Comparison of ENCODE assay signal across 30 mouse cellular contexts in genomic region chr19:29350991-29351390, GRCm38 (mm10). TPM values are rescaled to one million over a fixed set of nuclear protein-coding genes. Genes with fewer than 3 reads are reported as not detected.
DNase-seq lines count a peak whose midpoint lies in the region; ATAC-seq and TF ChIP-seq lines count a peak whose summit lies in the region.
"Had no signal": no experiment of that assay in that cellular context is flagged by ENCODE, and none has a peak within 500 bp of the region (broad histone marks: within the 10 kb centered on the region; RNA-seq: fewer than 3 reads in every experiment).

No protein-coding gene starts in this region.

- no peak for DNase-seq in hindbrain, embryonic 10.5 days (ENCODE audit: low spot score)
- peak; percentile 86 for DNase-seq in Muller cell, postnatal 12 days (ENCODE audit: inconsistent ontology term)
- DNase-seq in ZHBTc4 (ENCODE audit: low read depth, low spot score), result peak; percentile 84
- no peak for DNase-seq in forebrain, embryonic 14.5 days (ENCODE audit: low spot score)
- no peak for DNase-seq in cerebellum, adult 2 months
- DNase-seq: adrenal gland, postnatal 10 days; adrenal gland, postnatal 36 days; cerebellum, adult 18-20 months; cerebellum, adult 9-11 months; cerebellum, postnatal 36 days; embryo, embryonic 11 days; gastrocnemius, adult 2 months; gastrocnemius, postnatal 14 days; heart, adult 18-20 months; heart, postnatal 10 days; heart, postnatal 36 days had no signal

- no peak for ATAC-seq in hindbrain, embryonic 13.5 days (ENCODE audit: low FRiP score)
- no peak for ATAC-seq in forebrain, embryonic 14.5 days
- ATAC-seq: forebrain, embryonic 16.5 days; intestine, postnatal 0 days had no signal

- peaks cover 25% of the 10 kb centered on the region for H3K4me1 ChIP-seq in hindbrain, embryonic 10.5 days (replicated peaks)
- peaks cover 13% of the 10 kb centered on the region for H3K4me1 ChIP-seq in hindbrain, embryonic 13.5 days (replicated peaks)
- no peaks in the 10 kb centered on the region for H3K4me1 ChIP-seq in ES-Bruce4 (ENCODE audit: control insufficient read depth, insufficient read depth, low read length)
- no peaks in the 10 kb centered on the region for H3K4me1 ChIP-seq in forebrain, embryonic 14.5 days (ENCODE audit: control insufficient read depth, insufficient read depth, low read length)
- no peaks in the 10 kb centered on the region for H3K4me1 ChIP-seq in cerebellum, adult 2 months (ENCODE audit: control insufficient read depth, insufficient read depth, low read length)
- H3K4me1 ChIP-seq: embryonic facial prominence, embryonic 10.5 days; embryonic facial prominence, embryonic 13.5 days; heart, embryonic 12.5 days had no signal

- H3K9me3 ChIP-seq in hindbrain, embryonic 10.5 days, result no peaks in the 10 kb centered on the region
- no peaks in the 10 kb centered on the region for H3K9me3 ChIP-seq in hindbrain, embryonic 13.5 days
- H3K9me3 ChIP-seq in ES-Bruce4 (replicated peaks; ENCODE audit: control insufficient read depth, insufficient read depth, low read length, poor library complexity, severe bottlenecking), result no peaks in the 10 kb centered on the region
- no peaks in the 10 kb centered on the region for H3K9me3 ChIP-seq in forebrain, embryonic 14.5 days (replicated peaks; ENCODE audit: control insufficient read depth, low read length)
- H3K9me3 ChIP-seq: embryonic facial prominence, embryonic 10.5 days; embryonic facial prominence, embryonic 13.5 days; forebrain, embryonic 12.5 days; heart, embryonic 12.5 days; heart, embryonic 15.5 days; hindbrain, embryonic 15.5 days had no signal

- whole genome bisulfite sequencing in hindbrain, embryonic 10.5 days, result 32% methylated on average over 5 of the region's 5 CpGs
- 18% methylated on average over 5 of the region's 5 CpGs for WGBS in hindbrain, embryonic 13.5 days
- WGBS in forebrain, embryonic 14.5 days, result 62% methylated on average over 5 of the region's 5 CpGs
- 37% methylated on average over 5 of the region's 5 CpGs for WGBS in cerebellum, adult 2 months

- no peak for TF ChIP-seq POLR2A in ES-Bruce4 (IDR thresholded peaks at IDR 0.05; ENCODE audit: insufficient read depth, low read length)
- no peak for TF ChIP-seq POLR2A in cerebellum, adult 2 months (IDR thresholded peaks at IDR 0.05; ENCODE audit: borderline replicate concordance, insufficient read depth, low read length)

- H3K9ac ChIP-seq in hindbrain, embryonic 13.5 days, result no peak overlapping the region
- no peak overlapping the region for H3K9ac ChIP-seq in ES-Bruce4 (ENCODE audit: low read depth, poor library complexity, severe bottlenecking)
- no peak overlapping the region for H3K9ac ChIP-seq in forebrain, embryonic 14.5 days (ENCODE audit: low read length)
- H3K9ac ChIP-seq: embryonic facial prominence, embryonic 13.5 days; forebrain, embryonic 12.5 days; heart, embryonic 12.5 days; heart, embryonic 15.5 days; hindbrain, embryonic 15.5 days had no signal

- H3K27me3 ChIP-seq in hindbrain, embryonic 10.5 days (ENCODE audit: insufficient read depth, poor library complexity, severe bottlenecking), result no peaks in the 10 kb centered on the region
- H3K27me3 ChIP-seq in hindbrain, embryonic 13.5 days, result no peaks in the 10 kb centered on the region
- H3K27me3 ChIP-seq in ES-Bruce4 (ENCODE audit: control insufficient read depth, insufficient read depth, low read length, poor library complexity, severe bottlenecking), result no peaks in the 10 kb centered on the region
- no peaks in the 10 kb centered on the region for H3K27me3 ChIP-seq in forebrain, embryonic 14.5 days (replicated peaks; ENCODE audit: control insufficient read depth, insufficient read depth, low read length)
- no peaks in the 10 kb centered on the region for H3K27me3 ChIP-seq in cerebellum, adult 2 months (ENCODE audit: control insufficient read depth, insufficient read depth, low read length)
- H3K27me3 ChIP-seq: embryonic facial prominence, embryonic 13.5 days; forebrain, embryonic 12.5 days; heart, embryonic 12.5 days; heart, embryonic 15.5 days; hindbrain, embryonic 15.5 days had no signal

- H3K36me3 ChIP-seq in hindbrain, embryonic 10.5 days, result peaks cover 5% of the 10 kb centered on the region; the same call in 1 of the 2 replicates
- H3K36me3 ChIP-seq in hindbrain, embryonic 13.5 days, result peaks cover 17% of the 10 kb centered on the region
- no peaks in the 10 kb centered on the region for H3K36me3 ChIP-seq in ES-Bruce4 (ENCODE audit: control insufficient read depth, insufficient read depth, low read length, poor library complexity, severe bottlenecking)
- H3K36me3 ChIP-seq in forebrain, embryonic 14.5 days (ENCODE audit: control insufficient read depth, insufficient read depth, low read length), result peaks cover 14% of the 10 kb centered on the region; the same call in 1 of the 2 replicates

- TF ChIP-seq CTCF in ES-Bruce4 (IDR thresholded peaks at IDR 0.05; ENCODE audit: low read depth, low read length), result no peak
- TF ChIP-seq CTCF in cerebellum, adult 2 months (IDR thresholded peaks at IDR 0.05; ENCODE audit: borderline replicate concordance, insufficient read depth, low read depth, low read length), result no peak

- H3K4me2 ChIP-seq in hindbrain, embryonic 13.5 days, result no peak overlapping the region
- no peak overlapping the region for H3K4me2 ChIP-seq in forebrain, embryonic 14.5 days (ENCODE audit: low read length)
- H3K4me2 ChIP-seq: embryonic facial prominence, embryonic 13.5 days; forebrain, embryonic 12.5 days; heart, embryonic 12.5 days; heart, embryonic 15.5 days; hindbrain, embryonic 15.5 days had no signal

- H3K4me3 ChIP-seq in hindbrain, embryonic 10.5 days, result no peak overlapping the region
- no peak overlapping the region for H3K4me3 ChIP-seq in hindbrain, embryonic 13.5 days
- no peak overlapping the region for H3K4me3 ChIP-seq in ES-Bruce4 (ENCODE audit: low read depth, low read length)
- no peak overlapping the region for H3K4me3 ChIP-seq in forebrain, embryonic 14.5 days (ENCODE audit: low read depth, low read length)
- H3K4me3 ChIP-seq in cerebellum, adult 2 months (replicated peaks; ENCODE audit: insufficient read depth, low read depth, low read length), result no peak overlapping the region
- H3K4me3 ChIP-seq: embryonic facial prominence, embryonic 10.5 days; embryonic facial prominence, embryonic 13.5 days; erythroblast, embryonic 14.5 days; forebrain, embryonic 12.5 days; gastrocnemius, adult 2 months; heart, embryonic 12.5 days; heart, embryonic 15.5 days; hindbrain, embryonic 15.5 days had no signal

- peak overlapping the region; percentile 67 for H3K27ac ChIP-seq in hindbrain, embryonic 10.5 days
- no peak overlapping the region for H3K27ac ChIP-seq in hindbrain, embryonic 13.5 days
- H3K27ac ChIP-seq in ES-Bruce4 (ENCODE audit: insufficient read depth, low read length), result no peak overlapping the region
- H3K27ac ChIP-seq in forebrain, embryonic 14.5 days (ENCODE audit: low read depth, low read length), result no peak overlapping the region
- no peak overlapping the region for H3K27ac ChIP-seq in cerebellum, adult 2 months (ENCODE audit: insufficient read depth, low read length)
- H3K27ac ChIP-seq: embryonic facial prominence, embryonic 10.5 days; embryonic facial prominence, embryonic 13.5 days; forebrain, embryonic 12.5 days; gastrocnemius, adult 2 months; heart, embryonic 15.5 days; hindbrain, embryonic 15.5 days had no signal

- TF ChIP-seq EP300 in ES-Bruce4 (IDR thresholded peaks at IDR 0.05; ENCODE audit: insufficient read depth, low read depth, low read length), result 0 out of 2 replicates have a peak, but pooled peaks have one; percentile 29

RNA-seq across cellular contexts. Expression of gene Plgrkt, which starts 16.2 kb away (rescaled TPM):
- 37.6 and 57.3 TPM in 2 replicates for polyA plus RNA-seq in hindbrain, embryonic 10.5 days (2016; fragmentation: Nextera tagmentation; extraction: Ambion mirVana)
- polyA plus RNA-seq in hindbrain, embryonic 13.5 days (2015; fragmentation: Nextera tagmentation; extraction: Ambion mirVana), result 87.9 and 92.1 TPM in 2 replicates
- 35.8 and 38.1 TPM in 2 replicates for polyA plus RNA-seq in ES-Bruce4 (2011; ENCODE audit: insufficient read depth, insufficient read length, low read depth, missing spikeins)
- 109 TPM in 2 replicates for polyA plus RNA-seq in forebrain, embryonic 14.5 days (2014; fragmentation: Nextera tagmentation; extraction: Ambion mirVana)
- 31.0 and 34.0 TPM in 2 replicates for polyA plus RNA-seq in cerebellum, adult 2 months (2012; rRNA removed)

RNA-seq across cellular contexts. Expression of gene Cd274, which starts 16.3 kb away (rescaled TPM):
- polyA plus RNA-seq in hindbrain, embryonic 10.5 days (2016; fragmentation: Nextera tagmentation; extraction: Ambion mirVana), result 0.26 and 0.38 TPM in 2 replicates
- 0.38 and 0.40 TPM in 2 replicates for polyA plus RNA-seq in hindbrain, embryonic 13.5 days (2015; fragmentation: Nextera tagmentation; extraction: Ambion mirVana)
- polyA plus RNA-seq in ES-Bruce4 (2011; ENCODE audit: insufficient read depth, insufficient read length, low read depth, missing spikeins), result 3.5 and 4.2 TPM in 2 replicates
- 0.46 and 0.74 TPM in 2 replicates for polyA plus RNA-seq in forebrain, embryonic 14.5 days (2014; fragmentation: Nextera tagmentation; extraction: Ambion mirVana)
- 1.3 and 1.6 TPM in 2 replicates for polyA plus RNA-seq in cerebellum, adult 2 months (2012; rRNA removed)
- polyA plus RNA-seq: erythroblast, embryonic 14.5 days had no signal

RNA-seq across cellular contexts. Expression of gene Rln1, which starts 16.5 kb away (rescaled TPM):
- 1.4 and 2.2 TPM in 2 replicates for polyA plus RNA-seq in hindbrain, embryonic 10.5 days (2016; fragmentation: Nextera tagmentation; extraction: Ambion mirVana)
- polyA plus RNA-seq in hindbrain, embryonic 13.5 days (2015; fragmentation: Nextera tagmentation; extraction: Ambion mirVana), result 1.7 and 2.3 TPM in 2 replicates
- polyA plus RNA-seq in ES-Bruce4 (2011; ENCODE audit: insufficient read depth, insufficient read length, low read depth, missing spikeins), result 2.0 and 2.2 TPM in 2 replicates
- 3.9 and 4.0 TPM in 2 replicates for polyA plus RNA-seq in forebrain, embryonic 14.5 days (2014; fragmentation: Nextera tagmentation; extraction: Ambion mirVana)
- polyA plus RNA-seq in cerebellum, adult 2 months (2012; rRNA removed), result 0.49 and 0.79 TPM in 2 replicates
- polyA plus RNA-seq: embryonic facial prominence, embryonic 13.5 days; erythroblast, embryonic 14.5 days; intestine, postnatal 0 days had no signal

RNA-seq across cellular contexts. Expression of gene Insl6, which starts 25.8 kb away (rescaled TPM):
- polyA plus RNA-seq in hindbrain, embryonic 10.5 days (2016; fragmentation: Nextera tagmentation; extraction: Ambion mirVana), result 9.7 and 10.8 TPM in 2 replicates
- polyA plus RNA-seq in hindbrain, embryonic 13.5 days (2015; fragmentation: Nextera tagmentation; extraction: Ambion mirVana), result 2.9 and 3.8 TPM in 2 replicates
- polyA plus RNA-seq in ES-Bruce4 (2011; ENCODE audit: insufficient read depth, insufficient read length, low read depth, missing spikeins), result 7.7 and 12.2 TPM in 2 replicates
- polyA plus RNA-seq in forebrain, embryonic 14.5 days (2014; fragmentation: Nextera tagmentation; extraction: Ambion mirVana), result 2.3 and 3.2 TPM in 2 replicates
- 1.0 and 1.2 TPM in 2 replicates for polyA plus RNA-seq in cerebellum, adult 2 months (2012; rRNA removed)
- polyA plus RNA-seq: erythroblast, embryonic 14.5 days had no signal

RNA-seq across cellular contexts. Expression of gene Pdcd1lg2, which starts 59.7 kb away (rescaled TPM):
- polyA plus RNA-seq in hindbrain, embryonic 10.5 days (2016; fragmentation: Nextera tagmentation; extraction: Ambion mirVana), result not detected in 2 replicates
- not detected in 2 replicates for polyA plus RNA-seq in hindbrain, embryonic 13.5 days (2015; fragmentation: Nextera tagmentation; extraction: Ambion mirVana)
- polyA plus RNA-seq in ES-Bruce4 (2011; ENCODE audit: insufficient read depth, insufficient read length, low read depth, missing spikeins), result not detected in 2 replicates
- not detected in 2 replicates for polyA plus RNA-seq in forebrain, embryonic 14.5 days (2014; fragmentation: Nextera tagmentation; extraction: Ambion mirVana)
- polyA plus RNA-seq in cerebellum, adult 2 months (2012; rRNA removed), result 0.08 TPM in 1 of 2 replicates, not detected in the other
- polyA plus RNA-seq: cortical plate, adult 2 months; embryonic facial prominence, embryonic 10.5 days; embryonic facial prominence, embryonic 13.5 days; erythroblast, embryonic 14.5 days; forebrain, embryonic 16.5 days; heart, embryonic 12.5 days; heart, embryonic 15.5 days; hindbrain, embryonic 11.5 days; hindbrain, embryonic 15.5 days; intestine, embryonic 14.5 days; intestine, postnatal 0 days had no signal

Comparison
In these comparisons a context has a peak if more than half of its experiments do, and no peak if none do; other contexts are left out.
1. DNase-seq: peak in Muller cell, postnatal 12 days (single experiment) and ZHBTc4 (single experiment); none in hindbrain, embryonic 10.5 days (single experiment), forebrain, embryonic 14.5 days (single experiment) and cerebellum, adult 2 months (0 of 2).